Mouse (Mus musculus) liver, postnatal 0 days (tissue): ENCODE measurements at regions not wholly inside any gene's neighbourhood (a gene's known extent, or its start where the extent isn't known, plus 50 kb on each side); places are given as distances from the start of the nearest gene placed in this dataset.

ENCODE experiments used
- CTCF ChIP-seq: sonication (generic); IDR thresholded peaks from 2 replicates; pipeline ENCODE4 v1.5.1; 2016; ENCODE audit warnings: antibody characterized with exemption, low read depth
- EP300 ChIP-seq: IDR thresholded peaks from 2 replicates; pipeline ENCODE4 v1.6.1; 2016; ENCODE audit warnings: antibody characterized with exemption, low read depth, mild to moderate bottlenecking

DNA sequence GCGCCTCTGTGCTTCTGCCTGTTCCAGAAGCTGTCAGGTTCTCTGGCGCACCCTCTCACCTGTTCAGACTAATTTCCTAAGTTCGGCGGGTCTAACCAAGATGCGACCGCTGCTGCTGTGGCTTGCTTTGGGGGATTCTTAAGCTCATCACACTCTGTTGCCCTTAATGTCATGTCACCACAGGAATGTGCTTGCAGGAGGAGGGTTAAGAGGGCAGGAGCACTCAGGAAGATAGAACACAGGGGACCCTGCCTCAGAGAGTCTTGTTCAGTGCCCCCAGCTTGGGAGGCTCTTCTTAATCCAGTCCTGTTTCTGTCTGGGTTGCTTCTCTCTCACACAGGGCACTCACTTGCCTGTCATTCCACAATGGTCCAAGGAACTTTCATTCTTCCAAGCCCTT is 65.1 kb upstream of the Pcdh8 start:
- TF ChIP-seq CTCF (no peak), EP300 (no peak)
